Mouse (Mus musculus) liver, postnatal 0 days (tissue): ENCODE results near the gene Timm8a1.

Experiments
- CTCF ChIP-seq: sonication (generic); IDR thresholded peaks from 2 replicates; pipeline ENCODE4 v1.5.1; 2016; ENCODE audit warnings: antibody characterized with exemption, low read depth
- EP300 ChIP-seq: IDR thresholded peaks from 2 replicates; pipeline ENCODE4 v1.6.1; 2016; ENCODE audit warnings: antibody characterized with exemption, low read depth, mild to moderate bottlenecking

GRCm38 (mm10) chrX:134541955-134542308, 267 bp upstream of the Timm8a1 start:
- TF ChIP-seq CTCF: no peak
- TF ChIP-seq EP300: no peak
